Mouse (Mus musculus) bone marrow macrophage, adult 2 months (primary cell): Measurements from ENCODE around the gene Ppfia4.

ENCODE experiments used
- CTCF ChIP-seq: IDR thresholded peaks from 2 replicates; pipeline ENCODE4 v1.5.1; 2012; ENCODE audit warnings: low read depth, mild to moderate bottlenecking, low read length, moderate library complexity
- POLR2A ChIP-seq: IDR thresholded peaks from 2 replicates; pipeline ENCODE4 v1.6.1; 2012; ENCODE audit warnings: mild to moderate bottlenecking, low read depth, low read length, borderline replicate concordance

- TF ChIP-seq CTCF, result no peak
- TF ChIP-seq POLR2A, result no peak
These were observed 11.6 kb upstream of the Ppfia4 start for GRCm38 (mm10) chr1:134344005-134344950.
